In genomic region chr8:44093491-44093890, GRCm38 (mm10) we compare ENCODE assay signal across 16 mouse cellular contexts.
A peak's percentile ranks its signal among the peaks of the same experiment; 100 is the strongest.
DNase-seq lines count a peak whose midpoint lies in the region; TF ChIP-seq lines count a peak whose summit lies in the region.
"Had no signal": no experiment of that assay in that cellular context is flagged by ENCODE, and none has a peak within 500 bp of the region (broad histone marks: within the 10 kb centered on the region; RNA-seq: fewer than 3 reads in every experiment).

No protein-coding gene starts in this region.

- TF ChIP-seq CTCF in embryonic fibroblast, embryonic 13.5 days (IDR thresholded peaks at IDR 0.05; ENCODE audit: borderline replicate concordance, insufficient read depth, low read length) = no peak

- H3K36me3 ChIP-seq in heart, embryonic 10.5 days = no peaks in the 10 kb centered on the region
- H3K36me3 ChIP-seq: embryonic facial prominence, embryonic 12.5 days; hindbrain, embryonic 12.5 days had no signal

- H3K27me3 ChIP-seq in heart, embryonic 10.5 days (ENCODE audit: insufficient read depth, poor library complexity, severe bottlenecking) = no peaks in the 10 kb centered on the region
- H3K27me3 ChIP-seq: CH12.LX; embryonic facial prominence, embryonic 12.5 days; forebrain, embryonic 13.5 days; hindbrain, embryonic 12.5 days had no signal

- no peaks in the 10 kb centered on the region for H3K9me3 ChIP-seq in heart, embryonic 10.5 days
- H3K9me3 ChIP-seq: embryonic facial prominence, embryonic 12.5 days; forebrain, embryonic 13.5 days; hindbrain, embryonic 12.5 days had no signal

- H3K4me3 ChIP-seq in embryonic fibroblast, embryonic 13.5 days (ENCODE audit: insufficient read depth, low read length) = no peak overlapping the region
- H3K4me3 ChIP-seq in heart, embryonic 10.5 days = no peak overlapping the region
- H3K4me3 ChIP-seq: embryonic facial prominence, embryonic 12.5 days; forebrain, embryonic 13.5 days; hindbrain, embryonic 12.5 days had no signal

- WGBS in heart, embryonic 10.5 days = 64% methylated on average over 1 of the region's 1 CpGs

- 0 out of 2 replicates have a peak, but pooled peaks have one; percentile 13 for TF ChIP-seq POLR2A in embryonic fibroblast, embryonic 13.5 days (IDR thresholded peaks at IDR 0.05; ENCODE audit: low read depth, low read length)

- DNase-seq in 3T3-L1 (ENCODE audit: low read depth, low spot score) = peak; percentile 89
- DNase-seq in Muller cell, postnatal 12 days (ENCODE audit: inconsistent ontology term) = peak; percentile 56
- DNase-seq in heart, embryonic 10.5 days (ENCODE audit: low spot score) = no peak
- DNase-seq in right cerebral cortex, postnatal 4 days = no peak
- no peak for DNase-seq in gastrocnemius, postnatal 25 days
- DNase-seq: adrenal gland, postnatal 14 days; cerebellum, adult 2 months; forebrain, postnatal 0 days; gastrocnemius, postnatal 14 days; heart, postnatal 10 days; heart, postnatal 4 days had no signal

- H3K4me1 ChIP-seq in embryonic fibroblast, embryonic 13.5 days (ENCODE audit: control insufficient read depth, insufficient read depth, low read length) = peaks cover 13% of the 10 kb centered on the region
- no peaks in the 10 kb centered on the region for H3K4me1 ChIP-seq in heart, embryonic 10.5 days
- H3K4me1 ChIP-seq: embryonic facial prominence, embryonic 12.5 days; forebrain, embryonic 13.5 days; hindbrain, embryonic 12.5 days had no signal

- H3K27ac ChIP-seq in embryonic fibroblast, embryonic 13.5 days (ENCODE audit: insufficient read depth, low read length) = peak overlapping the region; percentile 99
- no peak overlapping the region for H3K27ac ChIP-seq in heart, embryonic 10.5 days
- H3K27ac ChIP-seq: embryonic facial prominence, embryonic 12.5 days; forebrain, embryonic 13.5 days; hindbrain, embryonic 12.5 days had no signal

Comparison
In these comparisons a context has a peak if more than half of its experiments do, and no peak if none do; other contexts are left out.
1. DNase-seq: peak in 3T3-L1 (single experiment) and Muller cell, postnatal 12 days (single experiment); none in heart, embryonic 10.5 days (single experiment), right cerebral cortex, postnatal 4 days (single experiment) and gastrocnemius, postnatal 25 days (single experiment).